Mouse (Mus musculus): ENCODE results near the gene Tmem210. TPM values are rescaled to one million over a fixed set of nuclear protein-coding genes. Genes with fewer than 3 reads are reported as not detected.

Tmem210 gene
- polyA plus RNA-seq, 1 experiment = not detected

DNA sequence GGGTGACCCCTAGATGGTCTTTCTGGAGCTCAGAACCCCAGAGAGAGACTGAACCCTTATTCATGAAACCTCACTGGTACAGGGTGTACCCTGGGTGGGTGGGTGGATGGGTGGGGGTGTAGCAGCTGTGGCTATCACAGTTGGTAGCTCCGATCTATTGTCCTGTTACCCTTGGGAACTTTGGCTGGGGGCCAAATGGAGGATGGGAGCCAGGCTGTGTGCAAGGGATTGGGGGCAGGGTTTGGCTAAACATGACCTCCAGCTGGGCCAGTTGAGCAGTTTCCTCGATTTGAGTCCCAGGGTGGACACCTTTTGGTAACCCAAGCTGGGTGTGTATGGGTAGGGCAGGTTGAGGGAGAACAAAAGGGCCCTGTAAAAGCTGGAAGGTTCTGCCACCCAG, 21.2 kb upstream of the Tmem210 start:
- TF ChIP-seq POLR2A (IDR thresholded peaks at IDR 0.05; ENCODE audit: borderline replicate concordance, extremely low read depth, insufficient read depth, insufficient read length, poor library complexity, severe bottlenecking) = no peak
- peak; percentile 29 for DNase-seq (ENCODE audit: low read depth)

GRCm38 (mm10) chr2:25267241-25267640, 20.7 kb upstream of the Tmem210 start:
- TF ChIP-seq CTCF (IDR thresholded peaks at IDR 0.05; ENCODE audit: borderline replicate concordance, extremely low read depth, insufficient read depth, insufficient read length) = no peak
- no peak for TF ChIP-seq POLR2A (IDR thresholded peaks at IDR 0.05; ENCODE audit: borderline replicate concordance, extremely low read depth, insufficient read depth, insufficient read length, poor library complexity, severe bottlenecking)
- DNase-seq (ENCODE audit: low read depth) = peak; percentile 61

DNA sequence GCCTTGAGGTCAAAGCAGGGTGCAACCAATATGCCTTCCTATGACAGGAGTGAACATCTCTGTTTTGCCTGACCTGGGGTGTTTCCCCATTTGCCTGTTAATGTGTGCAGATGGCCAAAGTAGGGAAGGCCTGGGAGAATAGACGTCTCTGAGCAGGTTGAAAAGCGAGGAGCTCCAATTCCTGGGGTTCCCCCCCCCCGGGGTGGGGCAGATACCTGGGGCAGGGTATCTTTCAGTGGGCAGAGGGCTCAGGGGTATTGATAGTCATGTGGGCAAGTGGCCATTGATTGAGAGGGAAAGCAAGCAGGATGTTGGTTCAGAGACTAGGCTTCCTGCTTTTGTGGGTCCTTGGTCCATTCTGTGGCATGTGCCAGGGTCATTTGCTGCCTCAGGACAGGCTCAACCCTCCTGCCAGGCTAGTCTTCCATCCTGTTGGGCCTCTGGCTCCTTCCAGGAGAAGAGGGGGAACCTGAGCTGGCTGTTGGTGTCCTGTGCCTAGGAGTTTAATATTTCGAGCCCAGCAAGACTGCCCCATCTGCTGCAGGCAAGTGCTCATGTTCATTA, 20.1 kb upstream of the Tmem210 start:
- no peak for DNase-seq (ENCODE audit: low read depth)
- TF ChIP-seq POLR2A (IDR thresholded peaks at IDR 0.05; ENCODE audit: borderline replicate concordance, extremely low read depth, insufficient read depth, insufficient read length, poor library complexity, severe bottlenecking) = no peak
- TF ChIP-seq CTCF (IDR thresholded peaks at IDR 0.05; ENCODE audit: borderline replicate concordance, extremely low read depth, insufficient read depth, insufficient read length) = no peak

DNA sequence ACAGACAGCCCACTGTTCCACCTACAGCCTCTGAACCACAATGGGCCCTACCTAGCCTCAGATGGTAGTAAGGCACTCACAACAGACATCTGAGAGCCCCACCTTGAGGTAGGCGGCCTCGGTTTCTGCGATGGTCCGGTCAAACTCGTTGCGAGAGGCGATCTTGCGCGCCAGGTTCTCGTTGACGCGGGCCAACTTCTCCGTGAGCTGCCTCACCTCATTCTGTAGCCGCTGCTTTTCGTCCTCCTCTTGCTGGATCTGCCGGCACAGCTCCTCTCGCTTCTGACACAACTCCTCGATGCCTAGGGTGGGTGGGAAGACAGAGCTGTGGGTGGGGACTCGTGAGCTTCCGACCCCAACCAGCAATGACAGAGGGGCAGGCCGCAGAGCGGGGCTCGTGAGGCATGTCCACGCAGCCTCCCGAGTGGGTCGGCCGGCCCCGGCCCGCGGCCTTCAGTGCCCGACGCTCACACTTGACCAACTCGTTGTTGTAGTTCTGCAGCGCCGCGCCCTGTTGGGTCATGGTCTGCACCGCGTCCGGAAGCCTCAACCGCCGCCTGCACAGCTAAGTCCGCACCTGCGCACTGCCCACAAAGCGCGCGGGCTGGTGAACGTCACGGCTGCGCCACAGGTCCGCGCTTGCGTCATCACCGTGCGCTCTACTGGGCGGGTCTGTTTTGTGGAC, 16.0 kb upstream of the Tmem210 start, which contains the start of the genes Ssna1 and Anapc2:
Ssna1 (minus strand) TSS at position 612 of the 685 bp plus-strand sequence.
Anapc2 (plus strand) TSS at position 652 of the 685 bp plus-strand sequence.
- peak; percentile 99 for DNase-seq (ENCODE audit: low read depth)
- peak; percentile 74; the same call in 1 of the 2 replicates for TF ChIP-seq POLR2A (IDR thresholded peaks at IDR 0.05; ENCODE audit: borderline replicate concordance, extremely low read depth, insufficient read depth, insufficient read length, poor library complexity, severe bottlenecking)
- TF ChIP-seq CTCF (IDR thresholded peaks at IDR 0.05; ENCODE audit: borderline replicate concordance, extremely low read depth, insufficient read depth, insufficient read length) = peak; percentile 11; the same call in 1 of the 2 replicates

- TF ChIP-seq CTCF (IDR thresholded peaks at IDR 0.05; ENCODE audit: borderline replicate concordance, extremely low read depth, insufficient read depth, insufficient read length) (no peak), POLR2A (IDR thresholded peaks at IDR 0.05; ENCODE audit: borderline replicate concordance, extremely low read depth, insufficient read depth, insufficient read length, poor library complexity, severe bottlenecking) (no peak)
- no peak for DNase-seq (ENCODE audit: low read depth)
These were observed 15.4 kb upstream of the Tmem210 start for GRCm38 (mm10) chr2:25272515-25272914.

GRCm38 (mm10) chr2:25273010-25273409, 14.9 kb upstream of the Tmem210 start:
- no peak for DNase-seq (ENCODE audit: low read depth)
- TF ChIP-seq CTCF (IDR thresholded peaks at IDR 0.05; ENCODE audit: borderline replicate concordance, extremely low read depth, insufficient read depth, insufficient read length) = no peak
- TF ChIP-seq POLR2A (IDR thresholded peaks at IDR 0.05; ENCODE audit: borderline replicate concordance, extremely low read depth, insufficient read depth, insufficient read length, poor library complexity, severe bottlenecking) = no peak

DNA sequence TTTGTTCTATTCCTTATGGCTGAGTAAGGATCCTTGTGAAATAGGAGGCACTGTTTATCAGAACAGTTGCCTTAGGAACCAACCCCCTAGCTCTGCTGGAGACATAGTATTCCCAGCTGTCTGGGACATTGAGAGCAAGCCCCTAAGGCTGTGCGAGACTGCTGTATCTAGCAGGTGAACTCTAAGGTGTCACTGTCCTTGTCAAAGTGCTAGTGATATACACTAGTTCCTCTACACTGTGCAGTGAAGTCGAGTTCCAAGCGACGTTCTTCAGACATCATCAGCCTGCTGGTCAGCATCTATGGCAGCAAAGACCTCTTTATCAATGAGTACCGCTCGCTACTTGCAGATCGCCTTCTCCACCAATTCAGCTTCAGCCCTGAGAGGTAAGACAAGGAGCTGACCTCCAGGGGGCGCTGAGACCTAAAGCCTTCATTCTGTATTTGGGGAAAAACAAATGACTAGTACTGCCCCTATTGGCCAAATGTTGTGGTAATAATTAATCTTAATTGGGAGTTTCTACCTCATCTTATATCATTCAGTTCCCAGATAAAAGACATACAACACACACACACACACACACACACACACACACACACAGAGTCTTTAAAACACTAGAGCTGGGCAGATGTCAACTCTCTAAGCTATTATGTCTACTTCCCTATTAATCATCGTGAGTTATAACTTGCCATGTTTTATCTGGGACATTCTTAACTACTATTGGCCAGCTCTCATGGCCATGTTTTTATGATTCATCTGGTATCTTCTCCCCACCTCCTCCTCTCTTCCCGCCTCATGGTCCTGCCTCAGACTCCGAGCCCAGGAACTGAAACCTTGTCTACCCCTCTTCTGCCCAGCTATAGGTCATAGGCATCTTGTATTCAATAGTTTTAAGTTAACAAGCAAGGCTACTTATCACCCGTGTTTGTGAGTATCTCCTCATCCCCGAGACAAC, 8.7 kb upstream of the Tmem210 start:
- DNase-seq (ENCODE audit: low read depth) = peak; percentile 88
- peak; percentile 78; the same call in 1 of the 2 replicates for TF ChIP-seq CTCF (IDR thresholded peaks at IDR 0.05; ENCODE audit: borderline replicate concordance, extremely low read depth, insufficient read depth, insufficient read length)
- TF ChIP-seq POLR2A (IDR thresholded peaks at IDR 0.05; ENCODE audit: borderline replicate concordance, extremely low read depth, insufficient read depth, insufficient read length, poor library complexity, severe bottlenecking) = no peak

- no peak for DNase-seq (ENCODE audit: low read depth)
- TF ChIP-seq CTCF (IDR thresholded peaks at IDR 0.05; ENCODE audit: borderline replicate concordance, extremely low read depth, insufficient read depth, insufficient read length) = no peak
- TF ChIP-seq POLR2A (IDR thresholded peaks at IDR 0.05; ENCODE audit: borderline replicate concordance, extremely low read depth, insufficient read depth, insufficient read length, poor library complexity, severe bottlenecking) = no peak
These were observed 2.4 kb upstream of the Tmem210 start for GRCm38 (mm10) chr2:25285551-25285950.

- DNase-seq (ENCODE audit: low read depth) = no peak
- TF ChIP-seq CTCF (IDR thresholded peaks at IDR 0.05; ENCODE audit: borderline replicate concordance, extremely low read depth, insufficient read depth, insufficient read length) (no peak), POLR2A (IDR thresholded peaks at IDR 0.05; ENCODE audit: borderline replicate concordance, extremely low read depth, insufficient read depth, insufficient read length, poor library complexity, severe bottlenecking) (no peak)
These were observed 1.6 kb upstream of the Tmem210 start for GRCm38 (mm10) chr2:25286314-25286713.

GRCm38 (mm10) chr2:25286837-25287636, 908 bp upstream of the Tmem210 start:
- DNase-seq (ENCODE audit: low read depth) = no peak
- TF ChIP-seq CTCF (IDR thresholded peaks at IDR 0.05; ENCODE audit: borderline replicate concordance, extremely low read depth, insufficient read depth, insufficient read length) (no peak), POLR2A (IDR thresholded peaks at IDR 0.05; ENCODE audit: borderline replicate concordance, extremely low read depth, insufficient read depth, insufficient read length, poor library complexity, severe bottlenecking) (no peak)
